Comparison of ENCODE assay signal across 17 mouse cellular contexts in the genomic region with DNA sequence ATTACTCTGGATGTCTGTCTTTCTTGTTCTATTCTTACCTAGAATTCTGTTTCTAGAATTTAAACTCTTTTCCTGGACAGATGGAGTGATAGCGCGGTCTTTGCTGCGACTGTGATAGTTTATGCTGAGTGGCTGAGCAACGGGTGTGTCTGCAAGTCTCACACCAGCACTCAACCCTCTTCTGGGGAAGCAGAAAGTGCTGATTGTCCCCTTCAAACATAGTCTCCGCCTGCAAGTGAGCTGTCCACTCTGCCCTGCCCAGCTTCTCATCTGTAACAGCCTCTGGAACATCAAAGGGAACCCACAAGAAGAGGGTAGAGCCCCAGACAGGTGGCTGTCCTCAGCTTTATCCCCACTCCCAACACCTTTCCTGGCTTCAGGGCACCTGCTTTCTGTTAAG. TPM values are rescaled to one million over a fixed set of nuclear protein-coding genes. Genes with fewer than 3 reads are reported as not detected.
"Had no signal": no experiment of that assay in that cellular context is flagged by ENCODE, and none has a peak within 500 bp of the region (broad histone marks: within the 10 kb centered on the region; RNA-seq: fewer than 3 reads in every experiment).

No protein-coding gene starts in this region.

- DNase-seq: kidney, postnatal 10 days; kidney, postnatal 36 days; layer of hippocampus, postnatal 36 days; liver, embryonic 13.5 days; lung, embryonic 14.5 days; thymus, adult 18-20 months; thymus, postnatal 36 days had no signal

- H3K4me3 ChIP-seq: left cerebral cortex, adult 2 months; liver, embryonic 13.5 days; megakaryocyte, embryonic 14.5 days; midbrain, embryonic 10.5 days; midbrain, embryonic 13.5 days; myocyte; neural tube, embryonic 13.5 days had no signal

- H3K27ac ChIP-seq: left cerebral cortex, adult 2 months; liver, embryonic 13.5 days; midbrain, embryonic 10.5 days; midbrain, embryonic 13.5 days; neural tube, embryonic 13.5 days had no signal

- H3K4me2 ChIP-seq: liver, embryonic 13.5 days; lung, embryonic 14.5 days; midbrain, embryonic 13.5 days; neural tube, embryonic 13.5 days had no signal

- ATAC-seq: lung, postnatal 0 days; midbrain, embryonic 13.5 days; midbrain, embryonic 16.5 days had no signal

- H3K9ac ChIP-seq: liver, embryonic 13.5 days; lung, embryonic 14.5 days; midbrain, embryonic 13.5 days; neural tube, embryonic 13.5 days had no signal

- H3K9me3 ChIP-seq: liver, embryonic 13.5 days; megakaryocyte, embryonic 14.5 days; midbrain, embryonic 10.5 days; midbrain, embryonic 13.5 days; neural tube, embryonic 13.5 days had no signal

- H3K36me3 ChIP-seq: liver, embryonic 13.5 days; midbrain, embryonic 10.5 days; midbrain, embryonic 13.5 days; neural tube, embryonic 13.5 days had no signal

- H3K27me3 ChIP-seq: liver, embryonic 13.5 days; midbrain, embryonic 13.5 days; neural tube, embryonic 13.5 days had no signal

RNA-seq across cellular contexts. Expression of gene Mpzl1, which starts 55.5 kb away (rescaled TPM):
- total RNA-seq: monocyte, adult 5-6 weeks; neutrophil, adult 5-6 weeks had no signal
